Mouse (Mus musculus): ENCODE data around the gene Miga1. TPM values are rescaled to one million over a fixed set of nuclear protein-coding genes. Genes with fewer than 3 reads are reported as not detected.
"Not testable (repeated sequence)": the region's sequence is repeated elsewhere in the genome, so short reads cannot be mapped to it uniquely, and the experiment has no call there.

Gene Miga1
- polyA plus RNA-seq, 1 experiment from 2014 or later: 18.4 TPM

- H3K9me3 ChIP-seq: no peaks in the 10 kb centered on the region
- peaks cover 6% of the 10 kb centered on the region; the same call in 1 of the 2 replicates for H3K27me3 ChIP-seq (ENCODE audit: insufficient read depth, poor library complexity, severe bottlenecking)
- 61% methylated on average over 6 of the region's 6 CpGs for WGBS
- peaks cover 42% of the 10 kb centered on the region for H3K4me1 ChIP-seq
- peaks cover 9% of the 10 kb centered on the region; the same call in 1 of the 2 replicates for H3K36me3 ChIP-seq
- H3K4me3 ChIP-seq: no peak overlapping the region
- peak overlapping the region; percentile 67 for H3K27ac ChIP-seq
- peak; percentile 57 for DNase-seq (ENCODE audit: low spot score)
Observed at GRCm38 (mm10) chr3:152271876-152272275, 68.3 kb downstream of the Miga1 start.

DNA sequence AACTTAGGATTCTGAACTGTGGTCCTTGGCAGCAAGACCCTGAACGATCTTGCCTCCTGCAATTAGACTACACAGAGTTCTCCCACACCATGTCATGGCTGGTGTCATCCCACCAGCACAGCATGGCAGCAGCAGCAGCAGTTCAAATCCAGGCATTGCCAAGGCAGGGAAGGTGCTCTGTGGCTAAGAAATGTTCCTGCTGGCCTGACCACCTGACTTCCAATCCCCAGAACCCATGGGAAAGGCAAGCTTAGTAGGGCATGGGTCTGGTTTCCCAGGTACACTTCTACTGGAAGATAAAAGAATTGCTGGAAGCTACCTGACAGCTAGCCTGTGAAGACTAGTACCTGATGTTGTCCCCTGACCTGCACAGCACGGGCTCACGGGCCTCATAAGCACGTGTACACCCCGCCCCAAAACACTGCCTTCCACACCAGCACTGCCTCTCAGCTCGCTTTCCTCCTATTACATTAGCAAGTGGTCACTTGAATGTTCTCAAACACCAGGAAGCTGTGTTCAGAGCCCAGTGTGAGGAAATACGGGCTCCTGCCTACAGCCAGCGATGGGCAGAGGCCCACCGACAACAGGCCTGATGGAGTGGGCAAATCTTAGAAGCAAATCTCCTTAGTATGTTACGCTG is 69.0 kb downstream of the Miga1 start:
- 85% methylated on average over 10 of the region's 10 CpGs for WGBS
- H3K27ac ChIP-seq: peak overlapping the region; percentile 62
- peaks cover 4% of the 10 kb centered on the region; the same call in 1 of the 2 replicates for H3K36me3 ChIP-seq

DNA sequence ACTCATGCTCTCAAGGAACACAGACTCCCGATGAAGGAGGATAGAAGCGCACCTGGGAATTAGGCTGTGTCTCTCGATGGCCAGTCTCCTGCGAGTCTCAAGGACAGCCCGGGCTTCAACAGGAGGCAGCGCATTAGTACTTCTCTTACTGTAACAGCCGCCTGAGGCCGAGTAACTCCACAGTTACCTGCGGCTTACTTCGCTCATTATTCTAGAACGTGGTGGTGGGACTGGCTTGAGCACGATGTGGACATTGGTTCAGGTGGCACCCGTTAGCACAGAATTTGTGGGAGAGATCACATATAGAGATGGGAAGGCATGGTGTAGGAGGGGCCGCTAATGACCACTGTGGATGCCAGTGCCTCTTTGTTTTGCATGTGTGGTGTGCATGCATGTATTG is 72.1 kb downstream of the Miga1 start:
- 85% methylated on average over 14 of the region's 14 CpGs for WGBS
- Histone ChIP-seq H3K36me3 (no peaks in the 10 kb centered on the region), H3K4me1 (peaks cover 51% of the 10 kb centered on the region), H3K9me3 (no peaks in the 10 kb centered on the region), H3K4me3 (no peak overlapping the region), H3K27ac (peak overlapping the region; percentile 97), H3K27me3 (ENCODE audit: insufficient read depth, poor library complexity, severe bottlenecking) (peaks cover 6% of the 10 kb centered on the region; the same call in 1 of the 2 replicates)
- DNase-seq (ENCODE audit: low spot score): peak; percentile 72

More for the DNA sequence above, 69.0 kb downstream of the Miga1 start:
- no peaks in the 10 kb centered on the region for H3K9me3 ChIP-seq
- peak; percentile 68 for DNase-seq (ENCODE audit: low spot score)
- no peak overlapping the region for H3K4me3 ChIP-seq
- peaks cover 49% of the 10 kb centered on the region for H3K4me1 ChIP-seq
- peaks cover 6% of the 10 kb centered on the region; the same call in 1 of the 2 replicates for H3K27me3 ChIP-seq (ENCODE audit: insufficient read depth, poor library complexity, severe bottlenecking)

DNA sequence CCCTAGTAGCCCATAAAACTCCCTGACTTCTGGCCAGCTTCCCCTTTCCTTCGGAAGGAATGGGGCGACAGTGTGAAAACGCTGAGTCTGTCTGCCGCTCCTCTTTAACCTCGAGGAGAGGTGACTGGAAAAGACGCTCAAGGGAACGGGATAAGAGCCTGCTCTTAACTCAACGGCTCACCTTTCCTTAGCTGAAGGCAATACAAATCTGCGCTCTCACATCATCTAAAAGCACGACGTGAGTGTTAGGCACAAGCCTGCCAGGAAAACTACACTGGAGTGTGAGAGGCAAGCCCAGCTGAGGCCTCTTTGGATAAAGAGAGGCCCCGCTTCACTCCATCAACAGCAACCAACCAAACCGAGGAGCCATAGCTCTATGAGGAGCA is 74.2 kb downstream of the Miga1 start, which contains the start of gene Nexn:
TSS of gene Nexn (minus strand) at position 315 of the 386 bp plus-strand sequence.
- Histone ChIP-seq H3K27me3 (ENCODE audit: insufficient read depth, poor library complexity, severe bottlenecking) (peaks cover 6% of the 10 kb centered on the region; the same call in 1 of the 2 replicates), H3K27ac (peak within 1 kb of the TSS; percentile 97), H3K36me3 (0 out of 2 replicates have a peak, but pooled peaks cover 3% of the 10 kb centered on the region), H3K4me1 (peaks cover 49% of the 10 kb centered on the region), H3K4me3 (peak within 1 kb of the TSS; percentile 75), H3K9me3 (no peaks in the 10 kb centered on the region)
- peak; percentile 77 for DNase-seq (ENCODE audit: low spot score)
- 3% methylated on average over 13 of the region's 13 CpGs for WGBS

DNA sequence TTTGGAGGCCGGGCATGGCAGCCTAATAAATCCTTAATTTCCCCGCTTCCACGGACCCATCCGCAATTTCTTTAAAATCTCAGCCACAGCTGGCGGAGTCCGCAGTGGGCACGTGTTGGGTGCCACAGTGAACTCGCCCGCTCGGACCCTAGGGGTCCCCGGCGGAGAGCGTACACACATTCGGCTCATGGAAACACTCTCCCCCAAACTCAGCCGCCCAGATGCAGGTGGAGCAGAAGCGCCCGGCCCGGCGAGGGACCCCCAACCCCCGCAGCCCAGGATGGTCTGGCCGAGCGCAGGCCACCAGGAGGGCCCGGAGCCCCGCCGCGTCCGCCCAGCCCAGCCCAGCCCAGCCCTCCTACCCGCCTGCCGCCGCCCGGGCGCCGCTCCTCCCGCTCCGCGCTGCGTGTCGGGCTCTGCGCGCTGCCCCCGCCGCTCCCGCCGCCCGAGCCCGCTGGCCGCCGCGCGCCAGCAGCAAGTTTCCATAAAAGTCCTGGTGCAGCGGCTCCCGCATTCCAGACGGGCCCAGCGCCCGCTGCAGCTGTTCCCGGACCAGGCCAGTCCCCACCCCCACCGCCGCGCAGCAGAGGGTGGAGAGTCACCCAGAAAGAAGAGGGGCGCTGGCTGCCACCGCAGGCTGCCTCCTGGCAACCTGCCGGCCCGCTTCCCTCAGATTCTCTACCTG is 74.7 kb downstream of the Miga1 start:
- Histone ChIP-seq H3K4me1 (peaks cover 49% of the 10 kb centered on the region), H3K27me3 (ENCODE audit: insufficient read depth, poor library complexity, severe bottlenecking) (peaks cover 6% of the 10 kb centered on the region; the same call in 1 of the 2 replicates), H3K9me3 (no peaks in the 10 kb centered on the region), H3K27ac (peak overlapping the region; percentile 97), H3K36me3 (0 out of 2 replicates have a peak, but pooled peaks cover 3% of the 10 kb centered on the region), H3K4me3 (peak overlapping the region; percentile 75)
- DNase-seq (ENCODE audit: low spot score): peak; percentile 92
- under 1% methylated on average over 55 of the region's 63 CpGs for WGBS

DNA sequence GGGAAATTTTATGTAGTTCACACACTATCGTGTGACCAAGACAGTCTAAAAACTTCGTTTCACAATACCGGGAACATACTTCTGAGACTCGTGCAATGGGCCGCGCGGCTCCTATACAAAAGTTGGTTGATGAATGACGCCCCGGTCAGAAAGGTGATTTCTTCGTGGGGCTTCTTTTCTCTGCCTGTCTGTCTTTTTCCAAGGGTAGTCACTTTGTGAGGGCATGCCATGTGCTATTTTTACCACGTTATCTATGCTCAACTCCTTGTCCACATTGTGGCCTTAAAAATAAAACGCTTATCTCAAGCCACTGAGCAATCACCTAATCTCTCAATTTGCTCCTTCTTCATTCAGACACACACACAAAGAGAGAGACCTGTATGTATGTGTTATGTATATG is 75.4 kb downstream of the Miga1 start:
- Histone ChIP-seq H3K27me3 (ENCODE audit: insufficient read depth, poor library complexity, severe bottlenecking) (peaks cover 6% of the 10 kb centered on the region; the same call in 1 of the 2 replicates), H3K4me1 (peaks cover 55% of the 10 kb centered on the region), H3K27ac (peak overlapping the region; percentile 97), H3K4me3 (peak overlapping the region; percentile 75), H3K9me3 (no peaks in the 10 kb centered on the region), H3K36me3 (0 out of 2 replicates have a peak, but pooled peaks cover 3% of the 10 kb centered on the region)
- DNase-seq (ENCODE audit: low spot score): peak; percentile 77
- WGBS: 17% methylated on average over 12 of the region's 12 CpGs

DNA sequence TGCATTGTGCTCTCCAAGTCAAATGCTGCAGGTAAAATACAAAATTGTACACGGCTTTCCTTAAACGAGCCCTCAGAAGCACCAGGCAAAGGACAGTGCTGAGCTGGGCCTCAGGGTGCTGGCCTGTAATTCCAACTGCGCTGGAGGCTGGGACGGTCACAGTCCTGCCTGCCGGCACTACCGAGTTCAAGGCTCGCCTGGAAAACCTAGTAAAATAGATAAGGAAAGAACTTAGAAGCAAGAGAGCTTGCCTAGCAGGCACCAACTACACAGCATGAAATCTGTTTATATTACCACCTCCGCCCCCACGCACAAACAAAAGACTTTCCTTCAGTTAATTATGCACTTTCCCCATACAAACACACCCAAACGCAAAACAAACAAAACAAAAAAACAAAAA is 75.8 kb downstream of the Miga1 start:
- peaks cover 6% of the 10 kb centered on the region; the same call in 1 of the 2 replicates for H3K27me3 ChIP-seq (ENCODE audit: insufficient read depth, poor library complexity, severe bottlenecking)
- 24% methylated on average over 10 of the region's 10 CpGs for WGBS
- no peaks in the 10 kb centered on the region for H3K9me3 ChIP-seq

GRCm38 (mm10) chr3:152261948-152262347 is 78.3 kb downstream of the Miga1 start:
- Histone ChIP-seq H3K9me3 (no peaks in the 10 kb centered on the region), H3K4me1 (peaks cover 43% of the 10 kb centered on the region), H3K36me3 (0 out of 2 replicates have a peak, but pooled peaks cover 3% of the 10 kb centered on the region), H3K4me3 (peak overlapping the region; percentile 75), H3K27me3 (ENCODE audit: insufficient read depth, poor library complexity, severe bottlenecking) (no peaks in the 10 kb centered on the region), H3K27ac (peak overlapping the region; percentile 97)
- DNase-seq (ENCODE audit: low spot score): peak; percentile 76
- WGBS: 6% methylated on average over 8 of the region's 8 CpGs

More for the DNA sequence above, 75.8 kb downstream of the Miga1 start:
- Histone ChIP-seq H3K27ac (peak overlapping the region; percentile 97), H3K4me1 (peaks cover 58% of the 10 kb centered on the region), H3K4me3 (peak overlapping the region; percentile 75), H3K36me3 (0 out of 2 replicates have a peak, but pooled peaks cover 3% of the 10 kb centered on the region)
- peak; percentile 74 for DNase-seq (ENCODE audit: low spot score)

DNA sequence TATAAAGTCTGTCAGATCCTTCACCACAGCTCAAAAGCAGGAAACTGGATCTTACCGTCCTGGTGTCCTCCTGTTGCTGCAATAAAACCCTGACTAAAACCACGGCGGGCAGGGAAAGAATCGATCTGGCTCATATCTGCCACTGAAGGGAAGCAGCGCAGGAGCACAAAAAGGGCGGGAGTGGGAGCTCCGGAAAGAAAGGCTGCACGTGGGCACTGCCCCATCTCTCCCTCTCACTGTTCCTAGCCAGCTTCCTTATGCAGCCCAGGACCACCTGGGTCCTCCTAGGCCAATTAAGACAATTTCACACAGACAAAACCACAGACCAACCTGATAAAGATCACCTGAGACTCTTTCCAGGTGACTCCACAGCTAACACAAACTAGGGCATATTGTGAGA is 78.8 kb downstream of the Miga1 start:
- DNase-seq (ENCODE audit: low spot score): peak; percentile 66
- 38% methylated on average over 8 of the region's 8 CpGs for WGBS
- Histone ChIP-seq H3K4me1 (peaks cover 44% of the 10 kb centered on the region), H3K27ac (peak overlapping the region; percentile 97), H3K27me3 (ENCODE audit: insufficient read depth, poor library complexity, severe bottlenecking) (no peaks in the 10 kb centered on the region), H3K36me3 (0 out of 2 replicates have a peak, but pooled peaks cover 3% of the 10 kb centered on the region), H3K9me3 (no peaks in the 10 kb centered on the region), H3K4me3 (peak overlapping the region; percentile 75)

DNA sequence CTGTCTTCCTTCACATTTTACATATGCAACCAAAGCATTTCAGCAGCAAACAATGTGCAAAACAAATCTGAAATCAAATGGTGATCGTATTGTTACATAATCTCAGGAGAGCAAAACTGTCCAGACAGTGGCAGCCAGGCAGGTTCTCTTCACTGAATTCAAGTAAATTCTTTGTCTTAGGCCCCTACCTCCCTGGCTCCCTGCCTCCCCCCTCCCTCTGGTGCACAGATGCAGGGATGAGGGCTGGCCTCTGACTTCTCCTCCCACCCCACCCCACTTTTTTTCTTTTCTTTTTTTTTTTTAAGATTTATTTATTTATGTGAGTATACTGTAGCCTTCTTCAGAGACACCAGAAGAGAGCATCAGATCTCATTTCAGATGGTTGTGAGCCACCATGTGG is 79.8 kb downstream of the Miga1 start:
- Histone ChIP-seq H3K36me3 (peaks cover 4% of the 10 kb centered on the region; the same call in 1 of the 2 replicates), H3K4me3 (no peak overlapping the region), H3K27ac (peak overlapping the region; percentile 49; the same call in 1 of the 2 replicates), H3K9me3 (no peaks in the 10 kb centered on the region), H3K27me3 (ENCODE audit: insufficient read depth, poor library complexity, severe bottlenecking) (no peaks in the 10 kb centered on the region), H3K4me1 (peaks cover 35% of the 10 kb centered on the region)
- DNase-seq (ENCODE audit: low spot score): peak; percentile 65
- 92% methylated on average over 1 of the region's 1 CpGs for WGBS

DNA sequence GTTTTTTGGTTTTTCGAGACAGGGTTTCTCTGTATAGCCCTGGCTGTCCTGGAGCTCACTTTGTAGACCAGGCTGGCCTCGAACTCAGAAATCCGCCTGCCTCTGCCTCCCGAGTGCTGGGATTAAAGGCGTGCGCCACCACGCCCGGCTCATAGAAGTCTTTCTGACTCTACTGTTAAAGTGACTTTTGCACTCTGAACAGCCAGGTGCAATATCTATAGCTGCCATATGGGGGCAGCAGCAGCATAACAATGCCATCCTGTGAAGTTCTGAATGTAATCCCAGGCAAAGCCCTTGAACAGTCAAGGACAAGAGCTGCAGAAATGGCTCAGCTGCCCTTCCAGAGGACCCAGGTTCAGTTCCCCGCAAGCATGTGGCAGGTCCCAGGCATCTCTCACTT is 80.8 kb downstream of the Miga1 start:
- H3K4me1 ChIP-seq: peaks cover 35% of the 10 kb centered on the region
- H3K27ac ChIP-seq: peak overlapping the region; percentile 49
- DNase-seq (ENCODE audit: low spot score): peak; percentile 88
- not testable (repeated sequence) for H3K36me3 ChIP-seq; H3K27me3 ChIP-seq (ENCODE audit: insufficient read depth, poor library complexity, severe bottlenecking); H3K4me3 ChIP-seq; H3K9me3 ChIP-seq
- 39% methylated on average over 8 of the region's 9 CpGs for WGBS

DNA sequence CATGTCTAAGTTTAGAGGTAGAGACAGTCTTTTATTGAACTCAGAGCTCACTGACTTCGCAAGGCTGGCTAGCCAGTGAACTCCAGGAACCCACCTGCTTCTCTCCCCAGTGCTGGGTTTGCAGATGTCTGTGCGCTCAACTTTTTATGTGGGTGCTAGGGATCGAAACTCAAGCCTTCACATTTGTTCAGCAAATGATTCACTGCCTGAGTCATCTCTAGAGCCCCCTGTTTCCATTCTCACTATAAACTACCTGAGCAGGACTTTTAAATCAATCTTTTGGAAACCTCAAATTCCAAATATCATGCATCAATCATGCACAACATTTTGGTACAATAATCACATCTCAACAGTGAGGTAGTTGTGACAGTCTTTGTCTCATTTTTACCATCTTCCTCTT is 82.7 kb downstream of the Miga1 start:
- no peaks in the 10 kb centered on the region for H3K27me3 ChIP-seq (ENCODE audit: insufficient read depth, poor library complexity, severe bottlenecking)
- H3K27ac ChIP-seq: no peak overlapping the region
- no peak overlapping the region for H3K4me3 ChIP-seq
- no peaks in the 10 kb centered on the region for H3K9me3 ChIP-seq
- 82% methylated on average over 3 of the region's 3 CpGs for WGBS
- DNase-seq (ENCODE audit: low spot score): no peak
- H3K4me1 ChIP-seq: peaks cover 33% of the 10 kb centered on the region
- peaks cover 23% of the 10 kb centered on the region; the same call in 1 of the 2 replicates for H3K36me3 ChIP-seq

- no peak for DNase-seq (ENCODE audit: low spot score)
- H3K4me1 ChIP-seq: no peaks in the 10 kb centered on the region
- H3K27me3 ChIP-seq (ENCODE audit: insufficient read depth, poor library complexity, severe bottlenecking): no peaks in the 10 kb centered on the region
- WGBS: 81% methylated on average over 1 of the region's 1 CpGs
- H3K4me3 ChIP-seq: no peak overlapping the region
- no peak overlapping the region for H3K27ac ChIP-seq
- H3K36me3 ChIP-seq: peaks cover 73% of the 10 kb centered on the region
- H3K9me3 ChIP-seq: no peaks in the 10 kb centered on the region
Observed at GRCm38 (mm10) chr3:152250487-152250886, 89.7 kb downstream of the Miga1 start.
